Comparison of ENCODE assay signal across 8 mouse cellular contexts in genomic region chr16:22264962-22265848, GRCm38 (mm10). TPM values are rescaled to one million over a fixed set of nuclear protein-coding genes. Genes with fewer than 3 reads are reported as not detected.
DNase-seq lines count a peak whose midpoint lies in the region; ATAC-seq and TF ChIP-seq lines count a peak whose summit lies in the region.

No protein-coding gene starts in this region.

- H3K4me1 ChIP-seq in embryonic facial prominence, embryonic 12.5 days, result peaks cover 13% of the 10 kb centered on the region
- peaks cover 11% of the 10 kb centered on the region for H3K4me1 ChIP-seq in heart, adult 2 months (ENCODE audit: control insufficient read depth, insufficient read depth, low read length)
- H3K4me1 ChIP-seq in limb, embryonic 13.5 days, result peaks cover 29% of the 10 kb centered on the region
- peaks cover 31% of the 10 kb centered on the region for H3K4me1 ChIP-seq in midbrain, embryonic 15.5 days
- peaks cover 10% of the 10 kb centered on the region for H3K4me1 ChIP-seq in spleen, adult 2 months (ENCODE audit: control insufficient read depth, insufficient read depth, insufficient read length)

- under 1% methylated on average over 67 of the region's 81 CpGs for WGBS in embryonic facial prominence, embryonic 12.5 days
- WGBS in heart, adult 2 months, result under 1% methylated on average over 74 of the region's 81 CpGs
- WGBS in limb, embryonic 13.5 days, result under 1% methylated on average over 70 of the region's 81 CpGs
- under 1% methylated on average over 78 of the region's 81 CpGs for WGBS in midbrain, embryonic 15.5 days
- WGBS in spleen, adult 2 months, result under 1% methylated on average over 74 of the region's 81 CpGs

- H3K9me3 ChIP-seq in embryonic facial prominence, embryonic 12.5 days, result no peaks in the 10 kb centered on the region
- H3K9me3 ChIP-seq in limb, embryonic 13.5 days, result no peaks in the 10 kb centered on the region
- no peaks in the 10 kb centered on the region for H3K9me3 ChIP-seq in midbrain, embryonic 15.5 days

- H3K27me3 ChIP-seq in embryonic facial prominence, embryonic 12.5 days, result no peaks in the 10 kb centered on the region
- H3K27me3 ChIP-seq in heart, adult 2 months (ENCODE audit: control insufficient read depth, insufficient read depth, low read length), result no peaks in the 10 kb centered on the region
- H3K27me3 ChIP-seq in limb, embryonic 13.5 days, result no peaks in the 10 kb centered on the region
- no peaks in the 10 kb centered on the region for H3K27me3 ChIP-seq in midbrain, embryonic 15.5 days (replicated peaks)
- H3K27me3 ChIP-seq in spleen, adult 2 months (ENCODE audit: control insufficient read depth, insufficient read depth, low read length), result no peaks in the 10 kb centered on the region

- peak; percentile 85 for DNase-seq in 3134 (ENCODE audit: extremely low read depth, insufficient read length, low spot score)
- peak; percentile 91 to 95 for DNase-seq in adrenal gland, postnatal 36 days
- DNase-seq in heart, adult 2 months, result peak; percentile 89 to 91
- peak; percentile 75 to 85 for DNase-seq in kidney, adult 8-10 months
- DNase-seq in spleen, adult 2 months (ENCODE audit: low read depth in 1 of 2, low spot score in 2 of 2), result peak; percentile 71 to 76

- H3K79me2 ChIP-seq in heart, adult 2 months (replicated peaks; ENCODE audit: control insufficient read depth, insufficient read depth, low read length), result peaks cover 5% of the 10 kb centered on the region

- no peak for TF ChIP-seq CTCF in heart, adult 2 months (IDR thresholded peaks at IDR 0.05)
- no peak for TF ChIP-seq CTCF in spleen, adult 2 months (IDR thresholded peaks at IDR 0.05; ENCODE audit: extremely low read depth, insufficient read depth, insufficient read length, insufficient replicate concordance)

- peak overlapping the region; percentile 85 for H3K4me3 ChIP-seq in embryonic facial prominence, embryonic 12.5 days
- peak overlapping the region; percentile 99 for H3K4me3 ChIP-seq in heart, adult 2 months
- peak overlapping the region; percentile 96 for H3K4me3 ChIP-seq in limb, embryonic 13.5 days
- peak overlapping the region; percentile 62 for H3K4me3 ChIP-seq in midbrain, embryonic 15.5 days
- H3K4me3 ChIP-seq in spleen, adult 2 months (ENCODE audit: extremely low read depth, insufficient read depth, insufficient read length), result peak overlapping the region; percentile 72

- no peak for TF ChIP-seq POLR2A in heart, adult 2 months (IDR thresholded peaks at IDR 0.05; ENCODE audit: insufficient read depth, low read depth, low read length)
- no peak for TF ChIP-seq POLR2A in spleen, adult 2 months (IDR thresholded peaks at IDR 0.05; ENCODE audit: low read depth, low read length)

- 0 out of 2 replicates have a peak, but pooled peaks have one; percentile 52 for TF ChIP-seq EP300 in heart, adult 2 months (IDR thresholded peaks at IDR 0.05; ENCODE audit: insufficient read depth, low read depth, low read length)

- peak overlapping the region; percentile 94 for H3K9ac ChIP-seq in embryonic facial prominence, embryonic 12.5 days
- peak overlapping the region; percentile 97 for H3K9ac ChIP-seq in heart, adult 2 months (ENCODE audit: low read depth, low read length)
- H3K9ac ChIP-seq in limb, embryonic 13.5 days, result peak overlapping the region; percentile 98
- H3K9ac ChIP-seq in midbrain, embryonic 15.5 days, result peak overlapping the region; percentile 78

- peak overlapping the region; percentile 57 for H3K4me2 ChIP-seq in embryonic facial prominence, embryonic 12.5 days (replicated peaks)
- peak overlapping the region; percentile 83 for H3K4me2 ChIP-seq in limb, embryonic 13.5 days (replicated peaks)
- peak overlapping the region; percentile 84 for H3K4me2 ChIP-seq in midbrain, embryonic 15.5 days

- peak; percentile 70 for ATAC-seq in embryonic facial prominence, embryonic 12.5 days (ENCODE audit: insufficient number of reproducible peaks, insufficient read depth, low FRiP score, low TSS enrichment)
- ATAC-seq in limb, embryonic 13.5 days (ENCODE audit: low FRiP score, low read depth), result peak; percentile 66
- ATAC-seq in midbrain, embryonic 15.5 days (replicated peaks), result peak; percentile 84

- no peaks in the 10 kb centered on the region for H3K36me3 ChIP-seq in embryonic facial prominence, embryonic 12.5 days
- H3K36me3 ChIP-seq in heart, adult 2 months (ENCODE audit: control insufficient read depth, insufficient read depth, low read length), result peaks cover 26% of the 10 kb centered on the region
- no peaks in the 10 kb centered on the region for H3K36me3 ChIP-seq in limb, embryonic 13.5 days
- no peaks in the 10 kb centered on the region for H3K36me3 ChIP-seq in midbrain, embryonic 15.5 days (replicated peaks)
- no peaks in the 10 kb centered on the region for H3K36me3 ChIP-seq in spleen, adult 2 months (ENCODE audit: control insufficient read depth, insufficient read depth, low read length)

- intact Hi-C loops in heart, adult 2 months (cut with DNase I), result loop anchor here (5.0 to 10.0 kb wide), 6 partner anchors 103 to 840 kb away; partner anchors contain the start of genes Ehhadh, Igf2bp2, Tmem41a and Vps8

- H3K27ac ChIP-seq in embryonic facial prominence, embryonic 12.5 days, result peak overlapping the region; percentile 98
- H3K27ac ChIP-seq in heart, adult 2 months, result peak overlapping the region; percentile 99
- H3K27ac ChIP-seq in limb, embryonic 13.5 days, result peak overlapping the region; percentile 97
- peak overlapping the region; percentile 97 for H3K27ac ChIP-seq in midbrain, embryonic 15.5 days
- peak overlapping the region; percentile 92 for H3K27ac ChIP-seq in spleen, adult 2 months (ENCODE audit: insufficient read depth, low read length)

RNA-seq across cellular contexts. Expression of gene Tra2b, which starts 0.6 kb away (rescaled TPM):
- total RNA-seq in adrenal gland, postnatal 36 days (2021), result 100 to 1,000 TPM in 1 of 2 experiments, 10 to 100 TPM in 1; 95.5 to 115 TPM
- 445 and 463 TPM in 2 replicates for polyA plus RNA-seq in embryonic facial prominence, embryonic 12.5 days (2016; fragmentation: Nextera tagmentation; extraction: Ambion mirVana)
- 10 to 100 TPM; 33.6 to 43.3 TPM for total RNA-seq in heart, adult 2 months (2021)
- polyA plus RNA-seq in heart, adult 2 months (2012; rRNA removed), result 15.6 and 28.6 TPM in 2 replicates
- 422 and 432 TPM in 2 replicates for polyA plus RNA-seq in limb, embryonic 13.5 days (2015; fragmentation: Nextera tagmentation; extraction: Ambion mirVana)
- 258 and 265 TPM in 2 replicates for polyA plus RNA-seq in midbrain, embryonic 15.5 days (2015; fragmentation: Nextera tagmentation; extraction: Ambion mirVana)
- 17.0 and 20.5 TPM in 2 replicates for polyA plus RNA-seq in spleen, adult 2 months (2012; rRNA removed)

Comparison
In these comparisons a context has a peak if more than half of its experiments do, and no peak if none do; other contexts are left out.
1. Peak in every context shown above with its lines: DNase-seq, ATAC-seq, H3K4me3 ChIP-seq and H3K27ac ChIP-seq.